Mouse (Mus musculus) kidney, embryonic 16.5 days (tissue): ENCODE results near the gene Lrig1. TPM values are rescaled to one million over a fixed set of nuclear protein-coding genes. Genes with fewer than 3 reads are reported as not detected.

ENCODE experiments used
- microRNA-seq: library from miRNA; unstranded; fragments of <30 nt; microRNA quantifications from one replicate; pipeline ENCODE4, GENCODE M21; 2016
- polyA plus RNA-seq: library from polyadenylated mRNA; unstranded; fragments of >200 nt; fragmentation: Nextera tagmentation; extraction: Ambion mirVana; gene quantifications from 2 replicates; pipeline ENCODE4 v1.2.1, GENCODE M21; 2015

The Lrig1 gene
- polyA plus RNA-seq, 1 experiment from 2014 or later, result 7.4 TPM

Small RNA genes lying within 50 kb of the gene (microRNA-seq; reads per million reads assigned to microRNA genes)
- 0.47 reads per million for gene Mir7041

Other genes starting within 250 kb of the Lrig1 start
- gene Slc25a26, start 199.8 kb downstream of the Lrig1 start, polyA plus RNA-seq, result 11.7 and 13.3 TPM in 2 replicates